Mouse (Mus musculus) ovary, postnatal 10 days (tissue): ENCODE data around the gene Gria1.

ENCODE experiments used
- DNase-seq: peaks from one replicate; pipeline ENCODE4 v3.0.0; 2022; ENCODE audit warnings: low spot score

Gene Gria1

GRCm38 (mm10) chr11:57297376-57297775, 286.2 kb downstream of the Gria1 start:
- DNase-seq = no peak

- DNase-seq = no peak
Measured at GRCm38 (mm10) chr11:57298263-57298662, 287.1 kb downstream of the Gria1 start.

GRCm38 (mm10) chr11:57298665-57299064, 287.5 kb downstream of the Gria1 start:
- DNase-seq = no peak

- no peak for DNase-seq
Measured at GRCm38 (mm10) chr11:57303602-57304001, 292.4 kb downstream of the Gria1 start.

- no peak for DNase-seq
Measured at GRCm38 (mm10) chr11:57306116-57306515, 294.9 kb downstream of the Gria1 start.

- DNase-seq = no peak
Measured at GRCm38 (mm10) chr11:57306892-57307291, 295.7 kb downstream of the Gria1 start.

GRCm38 (mm10) chr11:57317063-57317462, 305.9 kb downstream of the Gria1 start:
- no peak for DNase-seq

GRCm38 (mm10) chr11:57317478-57317877, 306.3 kb downstream of the Gria1 start:
- DNase-seq = no peak

- no peak for DNase-seq
Measured at GRCm38 (mm10) chr11:57319374-57319773, 308.2 kb downstream of the Gria1 start.

GRCm38 (mm10) chr11:57324099-57324498, 312.9 kb downstream of the Gria1 start:
- no peak for DNase-seq
